Mouse (Mus musculus) forebrain, embryonic 14.5 days (tissue): ENCODE data around the gene Pacrg. TPM values are rescaled to one million over a fixed set of nuclear protein-coding genes. Genes with fewer than 3 reads are reported as not detected.

ENCODE experiments used
- ATAC-seq: fragments of 200-750 bp; cut with Nextera tagmentation; 2 replicates; pipeline ENCODE4 v1.8.0; 2017; ENCODE audit warnings: mild to moderate bottlenecking, moderate library complexity
- DNase-seq: peaks from one replicate; pipeline ENCODE4 v3.0.0-alpha.2; 2015; ENCODE audit warnings: low spot score
- H3K27ac ChIP-seq: fragments of 300-500 bp; sonication (generic); 2 replicates; pipeline ENCODE4 v1.5.1; 2014; ENCODE audit warnings: low read depth, mild to moderate bottlenecking, control low read depth, low read length, moderate library complexity
- H3K27me3 ChIP-seq: fragments of 300-500 bp; sonication (generic); replicated peaks from 2 replicates; pipeline ENCODE4 v1.6.1; 2014; ENCODE audit warnings: low read length, control low read depth, mixed read lengths; ENCODE audit not compliant: control insufficient read depth, insufficient read depth
- H3K36me3 ChIP-seq: fragments of 300-500 bp; sonication (generic); 2 replicates; pipeline ENCODE4 v1.6.1; 2014; ENCODE audit warnings: low read length, control low read depth; ENCODE audit not compliant: control insufficient read depth, insufficient read depth
- H3K4me1 ChIP-seq: fragments of 300-500 bp; sonication (generic); 2 replicates; pipeline ENCODE4 v1.6.1; 2014; ENCODE audit warnings: antibody characterized with exemption, low read length, control low read depth; ENCODE audit not compliant: control insufficient read depth, insufficient read depth
- H3K4me2 ChIP-seq: fragments of 300-500 bp; sonication (generic); 2 replicates; pipeline ENCODE4 v1.6.1; 2014; ENCODE audit warnings: mild to moderate bottlenecking, control low read depth, low read length
- H3K4me3 ChIP-seq: fragments of 300-500 bp; sonication (generic); 2 replicates; pipeline ENCODE4 v1.5.1; 2014; ENCODE audit warnings: low read depth, low read length, control low read depth
- H3K9ac ChIP-seq: fragments of 300-500 bp; sonication (generic); 2 replicates; pipeline ENCODE4 v1.6.1; 2014; ENCODE audit warnings: mild to moderate bottlenecking, low read length, control low read depth, moderate library complexity
- H3K9me3 ChIP-seq: fragments of 300-500 bp; sonication (generic); replicated peaks from 2 replicates; pipeline ENCODE4 v1.6.1; 2016; ENCODE audit warnings: low read length, control low read depth, mixed read lengths; ENCODE audit not compliant: control insufficient read depth
- WGBS: fragments of 180-500 bp; shearing (Covaris S2); extraction: QIAGEN DNeasy Blood & Tissue Kit; methylation state at CpG from one replicate; pipeline ENCODE4 v1.1.7; 2014; 5-methylcytosine and 5-hydroxymethylcytosine counted together
- polyA plus RNA-seq: library from polyadenylated mRNA; unstranded; fragments of >200 nt; fragmentation: Nextera tagmentation; extraction: Ambion mirVana; gene quantifications from 2 replicates; pipeline ENCODE4 v1.2.1, GENCODE M21; 2014

The Pacrg gene
- polyA plus RNA-seq, 1 experiment from 2014 or later: 7.8 TPM

- ATAC-seq (no peak), DNase-seq (no peak)
- 80% methylated on average over 4 of the region's 4 CpGs for WGBS
- Histone ChIP-seq H3K27me3 (no peaks in the 10 kb centered on the region), H3K4me1 (no peaks in the 10 kb centered on the region), H3K4me2 (no peak overlapping the region), H3K36me3 (no peaks in the 10 kb centered on the region), H3K27ac (no peak overlapping the region), H3K9me3 (no peaks in the 10 kb centered on the region), H3K9ac (no peak overlapping the region), H3K4me3 (no peak overlapping the region)
Observed at GRCm38 (mm10) chr17:10416995-10417394, 423.1 kb downstream of the Pacrg start.

GRCm38 (mm10) chr17:10416101-10416500, 424.0 kb downstream of the Pacrg start:
- Histone ChIP-seq H3K27ac (no peak overlapping the region), H3K9ac (no peak overlapping the region), H3K4me3 (no peak overlapping the region), H3K4me1 (no peaks in the 10 kb centered on the region), H3K9me3 (no peaks in the 10 kb centered on the region), H3K4me2 (no peak overlapping the region), H3K27me3 (no peaks in the 10 kb centered on the region), H3K36me3 (no peaks in the 10 kb centered on the region)
- DNase-seq (no peak), ATAC-seq (no peak)
- WGBS: 98% methylated on average over 4 of the region's 4 CpGs

- DNase-seq (no peak), ATAC-seq (no peak)
- H3K27ac ChIP-seq: no peak overlapping the region
- H3K4me2 ChIP-seq: no peak overlapping the region
- H3K9me3 ChIP-seq: no peaks in the 10 kb centered on the region
- no peaks in the 10 kb centered on the region for H3K4me1 ChIP-seq
- H3K4me3 ChIP-seq: no peak overlapping the region
- no peak overlapping the region for H3K9ac ChIP-seq
- WGBS: 87% methylated on average over 4 of the region's 4 CpGs
- no peaks in the 10 kb centered on the region for H3K27me3 ChIP-seq
- H3K36me3 ChIP-seq: no peaks in the 10 kb centered on the region
Observed at GRCm38 (mm10) chr17:10414383-10414782, 425.7 kb downstream of the Pacrg start.

- H3K4me2 ChIP-seq: no peak overlapping the region
- H3K27ac ChIP-seq: no peak overlapping the region
- H3K4me1 ChIP-seq: 0 out of 2 replicates have a peak, but pooled peaks cover under 1% of the 10 kb centered on the region
- H3K4me3 ChIP-seq: no peak overlapping the region
- ATAC-seq (no peak), DNase-seq (no peak)
- H3K27me3 ChIP-seq: no peaks in the 10 kb centered on the region
- no peaks in the 10 kb centered on the region for H3K9me3 ChIP-seq
- no peak overlapping the region for H3K9ac ChIP-seq
- WGBS: 80% methylated on average over 9 of the region's 9 CpGs
- no peaks in the 10 kb centered on the region for H3K36me3 ChIP-seq
Observed at GRCm38 (mm10) chr17:10413870-10414269, 426.2 kb downstream of the Pacrg start.

GRCm38 (mm10) chr17:10410597-10411476, 429.3 kb downstream of the Pacrg start:
- H3K27ac ChIP-seq: no peak overlapping the region

GRCm38 (mm10) chr17:10408681-10409081, 431.4 kb downstream of the Pacrg start:
- no peaks in the 10 kb centered on the region for H3K36me3 ChIP-seq
- WGBS: 33% methylated on average over 4 of the region's 4 CpGs
- no peaks in the 10 kb centered on the region for H3K27me3 ChIP-seq
- no peak overlapping the region for H3K9ac ChIP-seq
- H3K4me1 ChIP-seq: peaks cover 13% of the 10 kb centered on the region; the same call in 1 of the 2 replicates
- no peak overlapping the region for H3K4me2 ChIP-seq
- H3K27ac ChIP-seq: no peak overlapping the region
- no peaks in the 10 kb centered on the region for H3K9me3 ChIP-seq
- 0 out of 2 replicates have a peak, but pooled peaks have one; percentile 12 for ATAC-seq
- DNase-seq: no peak
- no peak overlapping the region for H3K4me3 ChIP-seq

More at GRCm38 (mm10) chr17:10410597-10411476, 429.3 kb downstream of the Pacrg start:
- Histone ChIP-seq H3K9me3 (no peaks in the 10 kb centered on the region), H3K27me3 (no peaks in the 10 kb centered on the region), H3K9ac (no peak overlapping the region), H3K4me1 (peaks cover 13% of the 10 kb centered on the region; the same call in 1 of the 2 replicates), H3K4me2 (no peak overlapping the region), H3K4me3 (no peak overlapping the region), H3K36me3 (no peaks in the 10 kb centered on the region)
- DNase-seq (no peak), ATAC-seq (no peak)
- WGBS: 86% methylated on average over 8 of the region's 8 CpGs

- ATAC-seq: no peak
- Histone ChIP-seq H3K9me3 (no peaks in the 10 kb centered on the region), H3K9ac (no peak overlapping the region), H3K36me3 (no peaks in the 10 kb centered on the region), H3K4me1 (peaks cover 13% of the 10 kb centered on the region; the same call in 1 of the 2 replicates), H3K4me3 (no peak overlapping the region), H3K27me3 (no peaks in the 10 kb centered on the region), H3K27ac (no peak overlapping the region), H3K4me2 (no peak overlapping the region)
- WGBS: 70% methylated on average over 7 of the region's 7 CpGs
- no peak for DNase-seq
Observed at GRCm38 (mm10) chr17:10407031-10407722, 432.9 kb downstream of the Pacrg start.

- peak overlapping the region; percentile 33; the same call in 1 of the 2 replicates for H3K4me2 ChIP-seq
Observed at GRCm38 (mm10) chr17:10406311-10406710, 433.8 kb downstream of the Pacrg start.

More at GRCm38 (mm10) chr17:10406311-10406710, 433.8 kb downstream of the Pacrg start:
- peaks cover 13% of the 10 kb centered on the region; the same call in 1 of the 2 replicates for H3K4me1 ChIP-seq
- ATAC-seq: no peak
- H3K27ac ChIP-seq: no peak overlapping the region
- no peaks in the 10 kb centered on the region for H3K36me3 ChIP-seq
- H3K4me3 ChIP-seq: no peak overlapping the region
- 19% methylated on average over 7 of the region's 7 CpGs for WGBS
- H3K9me3 ChIP-seq: no peaks in the 10 kb centered on the region
- no peak overlapping the region for H3K9ac ChIP-seq
- DNase-seq: no peak
- no peaks in the 10 kb centered on the region for H3K27me3 ChIP-seq
